Mouse (Mus musculus) testis, adult 10 weeks (tissue): ENCODE measurements around the gene Gm43191. TPM values are rescaled to one million over a fixed set of nuclear protein-coding genes. Genes with fewer than 3 reads are reported as not detected.

Experiments used
- polyA plus RNA-seq: library from polyadenylated mRNA; stranded (reverse); fragments of 350-450 nt; fragmentation: Illumina TruSeq; extraction: RNeasy Lipid Tissue Mini Kit (QIAGEN cat#74804); gene quantifications from one replicate; pipeline ENCODE4 v1.2.3, GENCODE M21; 2014; ENCODE audit warnings: low read depth, low replicate concordance

The Gm43191 gene
- 0.38 TPM for polyA plus RNA-seq

GRCm38 (mm10) chr3:116681160-116681559, at the start of gene Gm43191:
Gene Gm43191 (minus strand): TSS chr3:116681260.

GRCm38 (mm10) chr3:116712436-116712881, 31.4 kb upstream of the Gm43191 start, which contains the start of gene Slc35a3:
Gene Slc35a3 (minus strand): TSS chr3:116712831.

DNA sequence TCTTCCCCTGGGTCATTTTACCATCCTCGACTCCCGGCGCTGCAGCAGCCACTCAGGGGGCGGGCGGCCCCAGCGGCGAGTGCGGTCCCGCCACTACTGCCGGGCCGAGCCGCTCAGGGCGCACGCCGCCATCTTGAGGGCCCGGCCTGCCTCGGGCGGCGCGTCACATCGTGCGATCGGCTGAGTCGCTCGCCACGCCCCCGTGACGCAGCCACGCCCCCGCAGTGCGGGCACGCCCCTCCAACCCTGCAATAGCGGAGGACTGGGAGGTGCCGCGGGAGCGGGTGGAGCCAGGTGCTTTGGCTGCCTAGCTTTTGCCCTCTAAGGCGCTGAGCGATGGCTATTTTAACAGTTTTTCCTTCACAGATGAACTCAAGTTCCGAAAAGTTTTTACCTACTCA, 18.6 kb downstream of the Gm43191 start, which contains the start of gene Mfsd14a:
Gene Mfsd14a (minus strand): TSS at position 215 of the 401 bp plus-strand sequence.

GRCm38 (mm10) chr3:116614295-116614892, 66.7 kb downstream of the Gm43191 start, which contains the start of gene Trmt13:
Gene Trmt13 (minus strand): TSS chr3:116614587.

DNA sequence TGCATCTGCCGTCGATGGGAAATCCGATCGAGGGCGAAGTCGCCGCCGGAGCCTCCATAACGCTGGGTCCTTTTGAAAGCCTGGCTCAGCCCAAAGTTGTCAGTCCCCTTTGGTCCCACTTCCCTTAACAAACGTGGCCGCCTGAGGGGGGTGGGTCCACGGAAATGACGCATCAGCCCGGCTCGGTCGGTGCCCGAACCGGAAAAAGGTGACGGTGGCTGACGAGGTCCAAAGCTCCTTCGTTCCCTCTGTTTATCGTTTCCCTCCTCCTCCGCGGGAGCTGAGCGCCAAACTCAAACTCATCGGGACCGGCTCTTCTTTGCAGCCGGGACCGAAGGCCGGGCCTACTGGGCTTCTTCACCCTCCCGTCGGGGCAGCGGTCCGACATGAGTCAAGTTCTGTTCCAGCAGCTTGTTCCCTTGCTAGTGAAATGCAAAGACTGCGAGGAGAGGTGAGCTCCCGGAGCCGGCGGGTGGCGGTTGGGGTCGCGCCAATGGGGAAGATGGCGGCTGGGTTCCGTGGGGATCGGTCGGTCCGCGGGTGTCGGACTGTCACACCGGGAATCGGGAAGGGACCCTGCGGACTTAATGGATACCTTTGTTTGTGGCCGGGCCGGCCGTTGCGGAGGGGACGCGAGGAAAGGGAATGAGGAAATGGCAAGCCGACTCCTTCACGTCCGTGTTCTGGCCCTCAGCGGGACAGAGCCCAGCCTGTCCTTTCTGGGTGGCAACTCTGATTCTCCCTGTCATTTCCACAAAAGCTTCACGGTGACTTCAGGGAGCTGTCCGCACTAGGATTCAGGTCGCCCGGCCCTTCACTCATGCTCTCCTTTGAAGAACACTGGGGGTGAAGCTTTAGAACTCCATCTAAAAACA, 86.1 kb downstream of the Gm43191 start, which contains the start of gene Sass6:
Gene Sass6 (plus strand): TSS at position 255 of the 875 bp plus-strand sequence.

Other genes with a start within 250 kb of the Gm43191 start
- gene Rtca, start 173.1 kb downstream of the Gm43191 start, polyA plus RNA-seq, result 166 TPM
- gene Dbt, start 168.2 kb downstream of the Gm43191 start, polyA plus RNA-seq, result 9.6 TPM
- not detected for gene Lrrc39, start 118.3 kb downstream of the Gm43191 start, polyA plus RNA-seq
- 156 TPM for gene Sass6, start 86.3 kb downstream of the Gm43191 start, polyA plus RNA-seq
- 20.9 TPM for gene Trmt13, start 66.7 kb downstream of the Gm43191 start, polyA plus RNA-seq
- gene Mfsd14a, start 18.6 kb downstream of the Gm43191 start, polyA plus RNA-seq, result 167 TPM
- gene Slc35a3, start 31.6 kb upstream of the Gm43191 start, polyA plus RNA-seq, result 67.2 TPM
- gene Agl, start 126.9 kb upstream of the Gm43191 start, polyA plus RNA-seq, result 8.6 TPM
- gene Frrs1, start 178.2 kb upstream of the Gm43191 start, polyA plus RNA-seq, result 0.42 TPM